Mouse (Mus musculus): ENCODE data around the gene Rab44. TPM values are rescaled to one million over a fixed set of nuclear protein-coding genes. Genes with fewer than 3 reads are reported as not detected.
A peak's percentile ranks its signal among the peaks of the same experiment; 100 is the strongest.
"Not testable (repeated sequence)": the region's sequence is repeated elsewhere in the genome, so short reads cannot be mapped to it uniquely, and the experiment has no call there.

Rab44 gene
- polyA plus RNA-seq, 1 experiment from 2014 or later: not detected

- WGBS: 61% methylated on average over 5 of the region's 5 CpGs
- no peak for ATAC-seq
- Histone ChIP-seq H3K4me3 (replicated peaks) (no peak overlapping the region), H3K36me3 (no peaks in the 10 kb centered on the region), H3K9me3 (no peaks in the 10 kb centered on the region), H3K9ac (replicated peaks) (no peak overlapping the region), H3K4me1 (replicated peaks) (peaks cover 23% of the 10 kb centered on the region), H3K27ac (no peak overlapping the region), H3K27me3 (peaks cover 40% of the 10 kb centered on the region), H3K4me2 (replicated peaks) (no peak overlapping the region)
These were observed 21.4 kb upstream of the Rab44 start for GRCm38 (mm10) chr17:29092497-29092896.

DNA sequence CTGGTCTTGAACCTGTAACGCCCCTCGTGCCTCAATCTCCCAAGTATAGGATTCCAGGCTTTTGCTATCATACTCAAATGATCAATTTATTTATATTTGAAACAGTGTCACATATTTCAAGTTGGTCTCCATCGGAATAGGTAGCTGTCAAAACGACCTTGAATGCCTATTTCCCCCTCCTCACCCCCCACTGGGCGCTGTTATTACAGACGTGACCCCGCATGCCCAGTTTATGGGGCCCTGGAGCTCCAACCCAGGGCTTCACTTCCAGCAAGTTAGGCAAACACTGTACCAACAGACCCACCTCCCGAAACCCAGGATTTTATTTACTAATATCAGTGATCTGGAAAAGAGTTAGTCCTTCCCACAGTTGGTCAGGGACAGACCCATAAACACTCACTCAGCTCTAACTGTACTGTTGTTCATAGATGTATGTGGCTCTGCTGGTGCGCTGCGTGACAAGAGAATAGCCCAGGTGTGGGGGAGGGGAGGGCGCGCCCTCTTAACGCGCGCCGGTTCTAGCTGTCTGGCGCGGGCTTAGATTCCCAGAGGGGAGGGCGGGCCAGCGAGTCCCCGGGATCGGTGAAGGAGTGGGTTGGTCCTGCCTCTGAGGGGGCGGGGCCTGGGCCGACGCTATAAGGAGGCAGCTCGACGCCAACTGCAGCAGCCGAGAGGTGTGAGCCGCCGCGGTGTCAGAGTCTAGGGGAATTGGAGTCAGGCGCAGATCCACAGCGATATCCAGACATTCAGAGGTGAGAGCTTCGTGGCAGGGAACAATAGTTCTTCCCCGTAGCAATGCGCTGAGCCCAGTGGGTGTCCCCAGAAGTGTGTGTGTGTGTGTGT, 20.6 kb upstream of the Rab44 start:
- Histone ChIP-seq H3K27ac (no peak overlapping the region), H3K9me3 (no peaks in the 10 kb centered on the region), H3K4me3 (replicated peaks) (peak overlapping the region; percentile 49), H3K4me1 (replicated peaks) (peaks cover 23% of the 10 kb centered on the region), H3K36me3 (no peaks in the 10 kb centered on the region), H3K9ac (replicated peaks) (peak overlapping the region; percentile 73), H3K4me2 (replicated peaks) (peak overlapping the region; percentile 70), H3K27me3 (peaks cover 40% of the 10 kb centered on the region)
- 8% methylated on average over 36 of the region's 36 CpGs for WGBS
- peak; percentile 79 for ATAC-seq

- Histone ChIP-seq H3K9ac (replicated peaks) (peak overlapping the region; percentile 73), H3K9me3 (no peaks in the 10 kb centered on the region), H3K36me3 (no peaks in the 10 kb centered on the region), H3K27me3 (peaks cover 40% of the 10 kb centered on the region), H3K4me3 (replicated peaks) (peak overlapping the region; percentile 49), H3K27ac (no peak overlapping the region), H3K4me2 (replicated peaks) (peak overlapping the region; percentile 70), H3K4me1 (replicated peaks) (peaks cover 23% of the 10 kb centered on the region)
- no peak; the same call in 1 of the 2 replicates for ATAC-seq
- WGBS: under 1% methylated on average over 24 of the region's 24 CpGs
These were observed 20.0 kb upstream of the Rab44 start for GRCm38 (mm10) chr17:29093961-29094309.

DNA sequence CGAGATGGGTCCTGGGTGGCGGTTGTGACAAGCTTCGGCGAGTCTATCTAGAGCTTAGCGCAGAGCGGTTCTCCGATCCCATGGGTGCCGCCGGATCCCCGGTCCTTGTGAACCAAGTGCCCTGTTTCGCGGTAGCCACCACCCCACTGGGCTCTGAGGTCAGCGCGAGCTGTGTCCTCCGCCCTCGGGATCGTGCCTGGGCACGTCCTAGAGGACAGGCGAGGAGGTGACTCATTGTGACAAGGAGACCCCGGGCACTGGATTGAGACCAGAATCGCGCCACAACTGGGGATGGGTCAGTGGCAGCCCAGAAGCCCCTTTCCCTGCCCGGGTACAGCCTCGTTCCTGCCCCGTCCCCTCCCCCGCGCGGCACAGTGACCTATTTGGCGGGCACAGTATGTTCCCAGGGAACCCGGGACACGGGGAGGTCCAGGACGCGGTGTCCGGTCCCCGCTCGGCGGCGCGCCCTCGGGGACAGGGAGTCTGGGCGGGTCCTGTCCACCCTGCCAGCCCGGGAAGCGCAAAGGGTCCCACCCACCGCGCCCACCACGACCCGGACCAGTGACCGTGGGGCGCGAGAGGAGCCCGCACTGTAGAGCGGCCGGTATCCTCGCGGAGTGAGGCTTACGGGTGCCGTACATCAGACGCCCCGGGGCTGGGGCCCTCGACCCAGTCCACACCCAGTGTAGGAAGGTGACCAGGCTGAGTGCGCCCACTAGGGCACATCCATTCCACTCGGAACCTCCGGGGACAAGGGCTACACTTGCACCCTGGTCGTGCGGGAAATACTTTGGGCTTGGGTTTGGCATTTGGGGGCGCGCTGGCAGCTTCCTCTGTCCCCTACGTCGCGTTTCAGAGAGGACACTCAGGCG, 19.4 kb upstream of the Rab44 start:
- 1% methylated on average over 71 of the region's 71 CpGs for whole genome bisulfite sequencing
- peak overlapping the region; percentile 73 for H3K9ac ChIP-seq (replicated peaks)
- peaks cover 40% of the 10 kb centered on the region for H3K27me3 ChIP-seq

GRCm38 (mm10) chr17:29095201-29095733, 18.7 kb upstream of the Rab44 start:
- H3K27me3 ChIP-seq: peaks cover 40% of the 10 kb centered on the region
- H3K4me3 ChIP-seq (replicated peaks): peak overlapping the region; percentile 49
- peak overlapping the region; percentile 15; the same call in 1 of the 2 replicates for H3K27ac ChIP-seq
- H3K9ac ChIP-seq (replicated peaks): peak overlapping the region; percentile 73
- no peaks in the 10 kb centered on the region for H3K9me3 ChIP-seq
- H3K36me3 ChIP-seq: no peaks in the 10 kb centered on the region
- peak; percentile 82 for ATAC-seq
- peaks cover 23% of the 10 kb centered on the region for H3K4me1 ChIP-seq (replicated peaks)
- under 1% methylated on average over 44 of the region's 44 CpGs for WGBS
- peak overlapping the region; percentile 70 for H3K4me2 ChIP-seq (replicated peaks)

More for the DNA sequence above, 19.4 kb upstream of the Rab44 start:
- Histone ChIP-seq H3K4me1 (replicated peaks) (peaks cover 23% of the 10 kb centered on the region), H3K4me2 (replicated peaks) (peak overlapping the region; percentile 70), H3K36me3 (no peaks in the 10 kb centered on the region), H3K9me3 (no peaks in the 10 kb centered on the region), H3K4me3 (replicated peaks) (peak overlapping the region; percentile 49), H3K27ac (peak overlapping the region; percentile 15; the same call in 1 of the 2 replicates)
- peak; percentile 62 for ATAC-seq

GRCm38 (mm10) chr17:29096245-29096644, 17.7 kb upstream of the Rab44 start:
- Histone ChIP-seq H3K9me3 (no peaks in the 10 kb centered on the region), H3K36me3 (no peaks in the 10 kb centered on the region), H3K27ac (no peak overlapping the region), H3K4me1 (replicated peaks) (peaks cover 23% of the 10 kb centered on the region), H3K4me2 (replicated peaks) (no peak overlapping the region), H3K4me3 (replicated peaks) (no peak overlapping the region), H3K9ac (replicated peaks) (no peak overlapping the region), H3K27me3 (peaks cover 36% of the 10 kb centered on the region)
- no peak for ATAC-seq
- 86% methylated on average over 6 of the region's 6 CpGs for WGBS

- H3K36me3 ChIP-seq: no peaks in the 10 kb centered on the region
- no peak overlapping the region for H3K9ac ChIP-seq (replicated peaks)
- peaks cover 23% of the 10 kb centered on the region for H3K4me1 ChIP-seq (replicated peaks)
- H3K27ac ChIP-seq: no peak overlapping the region
- 57% methylated on average over 7 of the region's 7 CpGs for WGBS
- no peak overlapping the region for H3K4me3 ChIP-seq (replicated peaks)
- no peaks in the 10 kb centered on the region for H3K9me3 ChIP-seq
- no peak for ATAC-seq
- H3K27me3 ChIP-seq: peaks cover 33% of the 10 kb centered on the region
- no peak overlapping the region for H3K4me2 ChIP-seq (replicated peaks)
These were observed 16.9 kb upstream of the Rab44 start for GRCm38 (mm10) chr17:29096851-29097561.

- Histone ChIP-seq H3K4me2 (replicated peaks) (no peak overlapping the region), H3K9me3 (no peaks in the 10 kb centered on the region), H3K9ac (replicated peaks) (no peak overlapping the region), H3K27ac (no peak overlapping the region), H3K4me3 (replicated peaks) (no peak overlapping the region), H3K27me3 (peaks cover 24% of the 10 kb centered on the region), H3K36me3 (no peaks in the 10 kb centered on the region), H3K4me1 (replicated peaks) (peaks cover 21% of the 10 kb centered on the region)
- no peak for ATAC-seq
- 92% methylated on average over 24 of the region's 24 CpGs for WGBS
These were observed 15.7 kb upstream of the Rab44 start for GRCm38 (mm10) chr17:29098291-29098690.

- no peak overlapping the region for H3K9ac ChIP-seq (replicated peaks)
- no peak for ATAC-seq
- peaks cover 18% of the 10 kb centered on the region for H3K27me3 ChIP-seq
- H3K27ac ChIP-seq: no peak overlapping the region
- H3K4me3 ChIP-seq (replicated peaks): no peak overlapping the region
- 86% methylated on average over 8 of the region's 8 CpGs for WGBS
- H3K9me3 ChIP-seq: no peaks in the 10 kb centered on the region; the same call in 1 of the 2 replicates
- H3K4me1 ChIP-seq (replicated peaks): peaks cover 13% of the 10 kb centered on the region
- no peak overlapping the region for H3K4me2 ChIP-seq (replicated peaks)
- H3K36me3 ChIP-seq: no peaks in the 10 kb centered on the region
These were observed 14.9 kb upstream of the Rab44 start for GRCm38 (mm10) chr17:29099076-29099475.

DNA sequence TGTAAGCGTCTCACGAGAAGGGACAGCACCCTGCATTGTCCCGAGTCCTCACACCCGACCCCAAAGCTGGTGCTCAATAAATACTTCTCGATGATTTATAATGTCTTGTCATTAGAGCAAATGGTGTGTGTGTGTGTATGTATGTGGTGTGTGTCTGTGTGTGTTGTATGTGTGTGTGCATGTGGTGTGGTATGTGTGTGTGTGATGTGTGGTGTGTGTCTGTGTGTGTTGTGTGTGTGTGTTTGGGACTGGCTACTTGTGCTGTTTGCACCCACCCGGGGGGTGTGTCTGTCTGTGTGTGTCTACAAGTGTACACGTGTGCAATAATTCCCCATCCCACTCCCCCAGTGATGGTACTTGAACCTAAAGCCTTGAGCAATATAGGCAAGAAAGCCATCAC, 13.3 kb upstream of the Rab44 start:
- 96% methylated on average over 7 of the region's 7 CpGs for WGBS
- no peak overlapping the region for H3K4me2 ChIP-seq (replicated peaks)

DNA sequence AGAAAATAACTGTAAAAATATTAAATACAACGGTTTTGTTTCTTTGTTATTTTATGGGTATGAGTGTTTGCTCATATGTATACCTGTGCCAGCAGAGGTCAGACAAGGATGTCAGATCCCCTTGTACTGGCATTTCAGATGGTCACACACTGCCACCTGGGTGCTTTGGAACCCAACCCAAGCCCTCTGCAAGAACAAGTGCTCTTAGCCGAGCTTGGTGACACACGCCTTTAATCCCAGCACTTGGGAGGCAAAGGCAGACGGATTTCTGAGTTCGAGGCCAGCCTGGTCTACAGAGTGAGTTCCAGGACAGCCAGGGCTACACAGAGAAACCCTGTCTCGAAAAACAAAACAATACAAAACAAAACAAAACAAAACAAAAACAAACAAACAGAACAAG, 3.6 kb upstream of the Rab44 start:
- 89% methylated on average over 6 of the region's 6 CpGs for WGBS
- H3K9me3 ChIP-seq; H3K4me1 ChIP-seq (replicated peaks); H3K4me3 ChIP-seq (replicated peaks); H3K9ac ChIP-seq (replicated peaks); H3K27ac ChIP-seq; ATAC-seq; H3K4me2 ChIP-seq (replicated peaks); H3K36me3 ChIP-seq; H3K27me3 ChIP-seq: not testable (repeated sequence)

More for the DNA sequence above, 13.3 kb upstream of the Rab44 start:
- Histone ChIP-seq H3K9ac (replicated peaks) (no peak overlapping the region), H3K4me3 (replicated peaks) (no peak overlapping the region), H3K4me1 (replicated peaks) (0 out of 2 replicates have a peak, but pooled peaks cover 1% of the 10 kb centered on the region), H3K27ac (no peak overlapping the region), H3K9me3 (no peaks in the 10 kb centered on the region; the same call in 1 of the 2 replicates), H3K27me3 (peaks cover 8% of the 10 kb centered on the region; the same call in 1 of the 2 replicates), H3K36me3 (no peaks in the 10 kb centered on the region)
- ATAC-seq: no peak

Data from midbrain, embryonic 13.5 days (tissue).